Mouse (Mus musculus) embryonic facial prominence, embryonic 10.5 days (tissue): Measurements from ENCODE around the gene Zfp512b. TPM values are rescaled to one million over a fixed set of nuclear protein-coding genes. Genes with fewer than 3 reads are reported as not detected.

Experiments
- DNase-seq: peaks from one replicate; pipeline ENCODE4 v3.0.0-alpha.2; 2017; ENCODE audit warnings: low spot score
- H3K27ac ChIP-seq: fragments of 300-500 bp; sonication (generic); replicated peaks from 2 replicates; pipeline ENCODE4 v1.5.1; 2016; ENCODE audit warnings: mild to moderate bottlenecking
- H3K27me3 ChIP-seq: fragments of 300-500 bp; sonication (generic); replicated peaks from 2 replicates; pipeline ENCODE4 v1.6.1; 2016; ENCODE audit warnings: low read depth, mild to moderate bottlenecking; ENCODE audit not compliant: poor library complexity, severe bottlenecking
- H3K36me3 ChIP-seq: fragments of 300-500 bp; sonication (generic); replicated peaks from 2 replicates; pipeline ENCODE4 v1.6.1; 2016; ENCODE audit warnings: mild to moderate bottlenecking, moderate library complexity
- H3K4me1 ChIP-seq: fragments of 300-500 bp; sonication (generic); 2 replicates; pipeline ENCODE4 v1.6.1; 2016
- H3K4me3 ChIP-seq: fragments of 300-500 bp; sonication (generic); 2 replicates; pipeline ENCODE4 v1.5.1; 2016; ENCODE audit warnings: mild to moderate bottlenecking, moderate library complexity
- H3K9me3 ChIP-seq: fragments of 300-500 bp; sonication (generic); 2 replicates; pipeline ENCODE4 v1.6.1; 2016; ENCODE audit warnings: mild to moderate bottlenecking
- WGBS: fragments of 180-500 bp; shearing (Covaris S2); methylation state at CpG from one replicate; pipeline ENCODE4 v1.1.7; 2016; 5-methylcytosine and 5-hydroxymethylcytosine counted together
- polyA plus RNA-seq: library from polyadenylated mRNA; unstranded; fragments of >200 nt; fragmentation: Nextera tagmentation; extraction: Ambion mirVana; gene quantifications from 2 replicates; pipeline ENCODE4 v1.2.1, GENCODE M21; 2016

Gene Zfp512b
- polyA plus RNA-seq, result 56.0 and 59.1 TPM in 2 replicates

GRCm38 (mm10) chr2:181592231-181593041, at the start of gene Zfp512b:
TSS of gene Zfp512b (minus strand) at chr2:181592803.
- Histone ChIP-seq H3K27ac (peak within 1 kb of the TSS; percentile 94), H3K36me3 (peaks cover 39% of the 10 kb centered on the region), H3K9me3 (no peaks in the 10 kb centered on the region), H3K4me3 (peak within 1 kb of the TSS; percentile 96), H3K27me3 (0 out of 2 replicates have a peak, but pooled peaks cover 10% of the 10 kb centered on the region), H3K4me1 (peaks cover 21% of the 10 kb centered on the region)
- WGBS, result 2% methylated on average over 96 of the region's 97 CpGs
- peak; percentile 88 for DNase-seq

- WGBS, result 85% methylated on average over 3 of the region's 3 CpGs
- H3K9me3 ChIP-seq, result no peaks in the 10 kb centered on the region
- no peak overlapping the region for H3K27ac ChIP-seq
- no peaks in the 10 kb centered on the region for H3K4me1 ChIP-seq
- DNase-seq, result no peak
- H3K4me3 ChIP-seq, result no peak overlapping the region
- no peaks in the 10 kb centered on the region for H3K27me3 ChIP-seq
- H3K36me3 ChIP-seq, result peaks cover 93% of the 10 kb centered on the region
Observed at GRCm38 (mm10) chr2:181635865-181636264, 43.3 kb upstream of the Zfp512b start.

- Histone ChIP-seq H3K4me3 (no peak overlapping the region), H3K9me3 (no peaks in the 10 kb centered on the region), H3K36me3 (peaks cover 89% of the 10 kb centered on the region), H3K27me3 (no peaks in the 10 kb centered on the region), H3K27ac (no peak overlapping the region), H3K4me1 (no peaks in the 10 kb centered on the region)
- no peak for DNase-seq
- 96% methylated on average over 6 of the region's 6 CpGs for WGBS
Observed at GRCm38 (mm10) chr2:181632624-181633023, 40.0 kb upstream of the Zfp512b start.

GRCm38 (mm10) chr2:181628471-181628870, 35.9 kb upstream of the Zfp512b start:
- Histone ChIP-seq H3K4me3 (no peak overlapping the region), H3K9me3 (no peaks in the 10 kb centered on the region), H3K27ac (no peak overlapping the region), H3K27me3 (no peaks in the 10 kb centered on the region), H3K36me3 (peaks cover 83% of the 10 kb centered on the region), H3K4me1 (no peaks in the 10 kb centered on the region)
- no peak for DNase-seq

- no peak for DNase-seq
- H3K4me1 ChIP-seq, result no peaks in the 10 kb centered on the region
- H3K27me3 ChIP-seq, result no peaks in the 10 kb centered on the region
- H3K9me3 ChIP-seq, result no peaks in the 10 kb centered on the region
- H3K36me3 ChIP-seq, result peaks cover 84% of the 10 kb centered on the region
- H3K27ac ChIP-seq, result no peak overlapping the region
- no peak overlapping the region for H3K4me3 ChIP-seq
Observed at GRCm38 (mm10) chr2:181623401-181623800, 30.8 kb upstream of the Zfp512b start.

GRCm38 (mm10) chr2:181618761-181619495, 26.3 kb upstream of the Zfp512b start:
- Histone ChIP-seq H3K4me1 (no peaks in the 10 kb centered on the region), H3K36me3 (peaks cover 82% of the 10 kb centered on the region), H3K4me3 (no peak overlapping the region), H3K9me3 (no peaks in the 10 kb centered on the region), H3K27me3 (no peaks in the 10 kb centered on the region), H3K27ac (no peak overlapping the region)
- no peak for DNase-seq
- 85% methylated on average over 5 of the region's 5 CpGs for WGBS

- Histone ChIP-seq H3K27me3 (peaks cover 26% of the 10 kb centered on the region), H3K9me3 (no peaks in the 10 kb centered on the region), H3K4me1 (peaks cover 39% of the 10 kb centered on the region), H3K27ac (no peak overlapping the region), H3K4me3 (peak overlapping the region; percentile 80), H3K36me3 (peaks cover 6% of the 10 kb centered on the region; the same call in 1 of the 2 replicates)
- 77% methylated on average over 4 of the region's 4 CpGs for WGBS
- no peak for DNase-seq
Observed at GRCm38 (mm10) chr2:181602367-181602766, 9.8 kb upstream of the Zfp512b start.

- peak overlapping the region; percentile 80 for H3K4me3 ChIP-seq
- no peaks in the 10 kb centered on the region for H3K9me3 ChIP-seq
- H3K4me1 ChIP-seq, result peaks cover 39% of the 10 kb centered on the region
- peak overlapping the region; percentile 88 for H3K27ac ChIP-seq
- 28% methylated on average over 10 of the region's 10 CpGs for WGBS
- no peak for DNase-seq
- H3K27me3 ChIP-seq, result peaks cover 30% of the 10 kb centered on the region
- 0 out of 2 replicates have a peak, but pooled peaks cover 5% of the 10 kb centered on the region for H3K36me3 ChIP-seq
Observed at GRCm38 (mm10) chr2:181601751-181602145, 9.1 kb upstream of the Zfp512b start.

- peak overlapping the region; percentile 88 for H3K27ac ChIP-seq
- 2% methylated on average over 57 of the region's 57 CpGs for WGBS
Observed at GRCm38 (mm10) chr2:181600828-181601750, 8.5 kb upstream of the Zfp512b start.

GRCm38 (mm10) chr2:181600226-181600758, 7.7 kb upstream of the Zfp512b start:
- Histone ChIP-seq H3K4me3 (peak overlapping the region; percentile 80), H3K4me1 (peaks cover 39% of the 10 kb centered on the region)
- 72% methylated on average over 6 of the region's 6 CpGs for WGBS

More at GRCm38 (mm10) chr2:181600828-181601750, 8.5 kb upstream of the Zfp512b start:
- Histone ChIP-seq H3K36me3 (peaks cover 6% of the 10 kb centered on the region; the same call in 1 of the 2 replicates), H3K9me3 (no peaks in the 10 kb centered on the region), H3K4me1 (peaks cover 39% of the 10 kb centered on the region), H3K27me3 (peaks cover 35% of the 10 kb centered on the region), H3K4me3 (peak overlapping the region; percentile 80)
- DNase-seq, result peak; percentile 97

GRCm38 (mm10) chr2:181598454-181599351, 6.1 kb upstream of the Zfp512b start, which contains the start of gene Samd10:
TSS of gene Samd10 (minus strand) at chr2:181599212.
- 1% methylated on average over 71 of the region's 71 CpGs for WGBS
- peak; percentile 79 for DNase-seq
- Histone ChIP-seq H3K27me3 (peaks cover 35% of the 10 kb centered on the region), H3K4me1 (peaks cover 39% of the 10 kb centered on the region), H3K27ac (peak within 1 kb of the TSS; percentile 90), H3K9me3 (no peaks in the 10 kb centered on the region), H3K4me3 (peak within 1 kb of the TSS; percentile 88), H3K36me3 (peaks cover 4% of the 10 kb centered on the region; the same call in 1 of the 2 replicates)

More at GRCm38 (mm10) chr2:181600226-181600758, 7.7 kb upstream of the Zfp512b start:
- no peaks in the 10 kb centered on the region for H3K9me3 ChIP-seq
- peak overlapping the region; percentile 88 for H3K27ac ChIP-seq
- peaks cover 35% of the 10 kb centered on the region for H3K27me3 ChIP-seq
- H3K36me3 ChIP-seq, result peaks cover 4% of the 10 kb centered on the region; the same call in 1 of the 2 replicates
- DNase-seq, result no peak
